23 mouse cellular contexts compared by ENCODE assay signal in genomic region chr11:98352272-98352990, GRCm38 (mm10). TPM values are rescaled to one million over a fixed set of nuclear protein-coding genes. Genes with fewer than 3 reads are reported as not detected.
DNase-seq lines count a peak whose midpoint lies in the region; ATAC-seq and TF ChIP-seq lines count a peak whose summit lies in the region.
"Had no signal": no experiment of that assay in that cellular context is flagged by ENCODE, and none has a peak within 500 bp of the region (broad histone marks: within the 10 kb centered on the region; RNA-seq: fewer than 3 reads in every experiment).

No protein-coding gene starts in this region.

- H3K9ac ChIP-seq in midbrain, embryonic 11.5 days (ENCODE audit: low read length) = no peak overlapping the region
- no peak overlapping the region for H3K9ac ChIP-seq in midbrain, embryonic 13.5 days (replicated peaks)
- H3K9ac ChIP-seq in forebrain, postnatal 0 days = no peak overlapping the region
- H3K9ac ChIP-seq in hindbrain, embryonic 14.5 days = no peak overlapping the region
- H3K9ac ChIP-seq: embryonic facial prominence, embryonic 15.5 days; heart, embryonic 15.5 days; hindbrain, embryonic 15.5 days had no signal

- no peaks in the 10 kb centered on the region for H3K9me3 ChIP-seq in midbrain, embryonic 11.5 days (ENCODE audit: control insufficient read depth, low read length)
- no peaks in the 10 kb centered on the region for H3K9me3 ChIP-seq in midbrain, embryonic 13.5 days
- no peaks in the 10 kb centered on the region for H3K9me3 ChIP-seq in forebrain, postnatal 0 days (ENCODE audit: low read length)
- H3K9me3 ChIP-seq in hindbrain, embryonic 14.5 days (ENCODE audit: control insufficient read depth, low read length) = no peaks in the 10 kb centered on the region
- H3K9me3 ChIP-seq: embryonic facial prominence, embryonic 15.5 days; forebrain, embryonic 10.5 days; heart, embryonic 15.5 days; hindbrain, embryonic 10.5 days; hindbrain, embryonic 15.5 days had no signal

- H3K27me3 ChIP-seq in midbrain, embryonic 11.5 days (ENCODE audit: control insufficient read depth, insufficient read depth, low read length) = peaks cover 48% of the 10 kb centered on the region
- peaks cover 82% of the 10 kb centered on the region for H3K27me3 ChIP-seq in midbrain, embryonic 13.5 days
- H3K27me3 ChIP-seq in forebrain, postnatal 0 days (ENCODE audit: insufficient read depth, low read length) = peaks cover 23% of the 10 kb centered on the region
- peaks cover 65% of the 10 kb centered on the region for H3K27me3 ChIP-seq in hindbrain, embryonic 14.5 days (ENCODE audit: control insufficient read depth, insufficient read depth, low read length)

- H3K4me1 ChIP-seq in midbrain, embryonic 11.5 days (ENCODE audit: control insufficient read depth, insufficient read depth, low read length) = peaks cover 16% of the 10 kb centered on the region
- peaks cover 26% of the 10 kb centered on the region for H3K4me1 ChIP-seq in midbrain, embryonic 13.5 days (replicated peaks)
- peaks cover 11% of the 10 kb centered on the region; the same call in 1 of the 2 replicates for H3K4me1 ChIP-seq in lung, adult 2 months (ENCODE audit: control insufficient read depth, insufficient read depth, low read length)
- 0 out of 2 replicates have a peak, but pooled peaks cover 5% of the 10 kb centered on the region for H3K4me1 ChIP-seq in forebrain, postnatal 0 days (ENCODE audit: insufficient read depth)
- peaks cover 10% of the 10 kb centered on the region; the same call in 1 of the 2 replicates for H3K4me1 ChIP-seq in hindbrain, embryonic 14.5 days (replicated peaks; ENCODE audit: control insufficient read depth, insufficient read depth, low read length)

- no peak for ATAC-seq in midbrain, embryonic 11.5 days (ENCODE audit: low FRiP score)
- no peak for ATAC-seq in midbrain, embryonic 13.5 days
- ATAC-seq in forebrain, postnatal 0 days = no peak
- ATAC-seq in hindbrain, embryonic 14.5 days (ENCODE audit: low FRiP score) = no peak
- ATAC-seq: forebrain, embryonic 14.5 days had no signal

- WGBS in midbrain, embryonic 11.5 days = 82% methylated on average over 18 of the region's 18 CpGs
- WGBS in midbrain, embryonic 13.5 days = 77% methylated on average over 18 of the region's 18 CpGs
- 66% methylated on average over 18 of the region's 18 CpGs for WGBS in lung, adult 2 months
- WGBS in forebrain, postnatal 0 days = 78% methylated on average over 18 of the region's 18 CpGs
- 79% methylated on average over 18 of the region's 18 CpGs for WGBS in hindbrain, embryonic 14.5 days

- TF ChIP-seq POLR2A in lung, adult 2 months (IDR thresholded peaks at IDR 0.05; ENCODE audit: borderline replicate concordance, extremely low read depth, low read depth, low read length) = no peak

- DNase-seq in midbrain, embryonic 11.5 days (ENCODE audit: low spot score, missing footprints) = peak; percentile 65
- DNase-seq in lung, adult 2 months = peak; percentile 45
- peak; percentile 72 for DNase-seq in lung, postnatal 36 days
- DNase-seq in forebrain, postnatal 0 days = no peak
- DNase-seq in urinary bladder, postnatal 10 days (ENCODE audit: low spot score) = no peak
- DNase-seq in hindbrain, embryonic 14.5 days (ENCODE audit: low spot score) = no peak
- DNase-seq: adrenal gland, adult 2 months; adrenal gland, postnatal 25 days; cerebellum, adult 2 months; gastrocnemius, postnatal 36 days; heart, adult 18-20 months had no signal

- H3K4me2 ChIP-seq in midbrain, embryonic 11.5 days = no peak overlapping the region
- no peak overlapping the region for H3K4me2 ChIP-seq in midbrain, embryonic 13.5 days (replicated peaks)
- H3K4me2 ChIP-seq in forebrain, postnatal 0 days (ENCODE audit: low read depth) = no peak overlapping the region
- no peak overlapping the region for H3K4me2 ChIP-seq in hindbrain, embryonic 14.5 days (replicated peaks)
- H3K4me2 ChIP-seq: embryonic facial prominence, embryonic 15.5 days; heart, embryonic 11.5 days; heart, embryonic 15.5 days; hindbrain, embryonic 15.5 days had no signal

- TF ChIP-seq CTCF in lung, adult 2 months (IDR thresholded peaks at IDR 0.05; ENCODE audit: insufficient read depth, low read length) = no peak
- no peak for TF ChIP-seq CTCF in forebrain, postnatal 0 days (IDR thresholded peaks at IDR 0.05; ENCODE audit: low read depth)

- no peak overlapping the region for H3K27ac ChIP-seq in midbrain, embryonic 11.5 days (ENCODE audit: low read depth, low read length)
- no peak overlapping the region for H3K27ac ChIP-seq in midbrain, embryonic 13.5 days
- no peak overlapping the region for H3K27ac ChIP-seq in forebrain, postnatal 0 days (ENCODE audit: low read depth, low read length)
- no peak overlapping the region for H3K27ac ChIP-seq in hindbrain, embryonic 14.5 days
- H3K27ac ChIP-seq: embryonic facial prominence, embryonic 15.5 days; forebrain, embryonic 10.5 days; heart, embryonic 15.5 days; hindbrain, embryonic 10.5 days; hindbrain, embryonic 15.5 days had no signal

- no peaks in the 10 kb centered on the region for H3K36me3 ChIP-seq in midbrain, embryonic 11.5 days (ENCODE audit: control insufficient read depth, insufficient read depth, low read length)
- H3K36me3 ChIP-seq in midbrain, embryonic 13.5 days = no peaks in the 10 kb centered on the region
- no peaks in the 10 kb centered on the region for H3K36me3 ChIP-seq in forebrain, postnatal 0 days (ENCODE audit: insufficient read depth)
- H3K36me3 ChIP-seq in hindbrain, embryonic 14.5 days (replicated peaks; ENCODE audit: control insufficient read depth, insufficient read depth) = no peaks in the 10 kb centered on the region
- H3K36me3 ChIP-seq: embryonic facial prominence, embryonic 15.5 days; forebrain, embryonic 10.5 days; heart, embryonic 15.5 days; hindbrain, embryonic 10.5 days; hindbrain, embryonic 15.5 days had no signal

- H3K4me3 ChIP-seq in midbrain, embryonic 11.5 days (ENCODE audit: low read depth, low read length) = no peak overlapping the region
- no peak overlapping the region for H3K4me3 ChIP-seq in midbrain, embryonic 13.5 days (replicated peaks)
- no peak overlapping the region for H3K4me3 ChIP-seq in lung, adult 2 months (replicated peaks; ENCODE audit: extremely low read depth, low read depth, low read length)
- H3K4me3 ChIP-seq in forebrain, postnatal 0 days (ENCODE audit: low read depth, low read length) = no peak overlapping the region
- H3K4me3 ChIP-seq in hindbrain, embryonic 14.5 days (replicated peaks; ENCODE audit: low read length) = no peak overlapping the region
- H3K4me3 ChIP-seq: embryonic facial prominence, embryonic 15.5 days; erythroblast, embryonic 14.5 days; forebrain, embryonic 10.5 days; heart, embryonic 15.5 days; hindbrain, embryonic 10.5 days; hindbrain, embryonic 15.5 days had no signal

RNA-seq across cellular contexts. Expression of gene Ppp1r1b, which starts 4.2 kb away (rescaled TPM):
- 0.78 and 0.91 TPM in 2 replicates for polyA plus RNA-seq in midbrain, embryonic 11.5 days (2014; fragmentation: Nextera tagmentation; extraction: Ambion mirVana)
- 0.73 and 1.9 TPM in 2 replicates for polyA plus RNA-seq in midbrain, embryonic 13.5 days (2015; fragmentation: Nextera tagmentation; extraction: Ambion mirVana)
- 20.0 and 22.1 TPM in 2 replicates for polyA plus RNA-seq in lung, adult 2 months (2012; rRNA removed)
- total RNA-seq in forebrain, postnatal 0 days (2014; rRNA removed) = 19.4 and 32.5 TPM in 2 replicates
- polyA plus RNA-seq in forebrain, postnatal 0 days (2015; fragmentation: Nextera tagmentation; extraction: Ambion mirVana) = 91.4 and 121 TPM in 2 replicates
- polyA plus RNA-seq in hindbrain, embryonic 14.5 days (2014; fragmentation: Nextera tagmentation; extraction: Ambion mirVana) = 3.0 and 3.3 TPM in 2 replicates
- total RNA-seq: gastrocnemius, postnatal 36 days had no signal

RNA-seq across cellular contexts. Expression of gene Stard3, which starts 5.7 kb away (rescaled TPM):
- polyA plus RNA-seq in midbrain, embryonic 11.5 days (2014; fragmentation: Nextera tagmentation; extraction: Ambion mirVana) = 39.7 and 41.5 TPM in 2 replicates
- polyA plus RNA-seq in midbrain, embryonic 13.5 days (2015; fragmentation: Nextera tagmentation; extraction: Ambion mirVana) = 44.5 and 46.9 TPM in 2 replicates
- 131 and 143 TPM in 2 replicates for polyA plus RNA-seq in lung, adult 2 months (2012; rRNA removed)
- total RNA-seq in forebrain, postnatal 0 days (2014; rRNA removed) = 36.2 and 39.4 TPM in 2 replicates
- polyA plus RNA-seq in forebrain, postnatal 0 days (2015; fragmentation: Nextera tagmentation; extraction: Ambion mirVana) = 31.6 and 32.2 TPM in 2 replicates
- polyA plus RNA-seq in hindbrain, embryonic 14.5 days (2014; fragmentation: Nextera tagmentation; extraction: Ambion mirVana) = 33.9 and 36.8 TPM in 2 replicates

RNA-seq across cellular contexts. Expression of gene Neurod2, which starts 23.0 kb away (rescaled TPM):
- 0.15 and 0.17 TPM in 2 replicates for polyA plus RNA-seq in midbrain, embryonic 11.5 days (2014; fragmentation: Nextera tagmentation; extraction: Ambion mirVana)
- polyA plus RNA-seq in midbrain, embryonic 13.5 days (2015; fragmentation: Nextera tagmentation; extraction: Ambion mirVana) = 6.7 and 9.3 TPM in 2 replicates
- polyA plus RNA-seq in lung, adult 2 months (2012; rRNA removed) = not detected in 2 replicates
- 133 and 140 TPM in 2 replicates for total RNA-seq in forebrain, postnatal 0 days (2014; rRNA removed)
- polyA plus RNA-seq in forebrain, postnatal 0 days (2015; fragmentation: Nextera tagmentation; extraction: Ambion mirVana) = 74.9 and 77.3 TPM in 2 replicates
- polyA plus RNA-seq in hindbrain, embryonic 14.5 days (2014; fragmentation: Nextera tagmentation; extraction: Ambion mirVana) = 21.7 and 25.5 TPM in 2 replicates
- total RNA-seq: adrenal gland, adult 2 months; adrenal gland, postnatal 25 days; ES-E14; gastrocnemius, adult 8-10 months; gastrocnemius, postnatal 36 days; heart, adult 18-20 months; heart, postnatal 25 days had no signal
- polyA plus RNA-seq: adrenal gland, adult 2 months; erythroblast, embryonic 14.5 days; heart, embryonic 15.5 days had no signal

RNA-seq across cellular contexts. Expression of gene Tcap, which starts 31.2 kb away (rescaled TPM):
- polyA plus RNA-seq in midbrain, embryonic 11.5 days (2014; fragmentation: Nextera tagmentation; extraction: Ambion mirVana) = not detected in 2 replicates
- polyA plus RNA-seq in midbrain, embryonic 13.5 days (2015; fragmentation: Nextera tagmentation; extraction: Ambion mirVana) = 0.23 and 0.28 TPM in 2 replicates
- 73.7 and 136 TPM in 2 replicates for polyA plus RNA-seq in lung, adult 2 months (2012; rRNA removed)
- 0.23 TPM in 1 of 2 replicates, not detected in the other for total RNA-seq in forebrain, postnatal 0 days (2014; rRNA removed)
- not detected in 2 replicates for polyA plus RNA-seq in forebrain, postnatal 0 days (2015; fragmentation: Nextera tagmentation; extraction: Ambion mirVana)
- not detected in 2 replicates for polyA plus RNA-seq in hindbrain, embryonic 14.5 days (2014; fragmentation: Nextera tagmentation; extraction: Ambion mirVana)
- polyA plus RNA-seq: erythroblast, embryonic 14.5 days; forebrain, embryonic 14.5 days; hindbrain, embryonic 15.5 days had no signal

RNA-seq across cellular contexts. Expression of gene Pnmt, which starts 33.8 kb away (rescaled TPM):
- polyA plus RNA-seq in midbrain, embryonic 11.5 days (2014; fragmentation: Nextera tagmentation; extraction: Ambion mirVana) = not detected in 2 replicates
- polyA plus RNA-seq in midbrain, embryonic 13.5 days (2015; fragmentation: Nextera tagmentation; extraction: Ambion mirVana) = 0.23 TPM in 1 of 2 replicates, not detected in the other
- polyA plus RNA-seq in lung, adult 2 months (2012; rRNA removed) = 2.0 and 3.5 TPM in 2 replicates
- total RNA-seq in forebrain, postnatal 0 days (2014; rRNA removed) = 1.0 and 1.8 TPM in 2 replicates
- polyA plus RNA-seq in forebrain, postnatal 0 days (2015; fragmentation: Nextera tagmentation; extraction: Ambion mirVana) = 1.7 and 3.5 TPM in 2 replicates
- polyA plus RNA-seq in hindbrain, embryonic 14.5 days (2014; fragmentation: Nextera tagmentation; extraction: Ambion mirVana) = 3.0 and 3.4 TPM in 2 replicates
- polyA plus RNA-seq: erythroblast, embryonic 14.5 days; forebrain, embryonic 10.5 days had no signal

Comparison
In these comparisons a context has a peak if more than half of its experiments do, and no peak if none do; other contexts are left out.
1. DNase-seq: peak in midbrain, embryonic 11.5 days (single experiment), lung, adult 2 months (single experiment) and lung, postnatal 36 days (single experiment); none in forebrain, postnatal 0 days (single experiment), urinary bladder, postnatal 10 days (single experiment) and hindbrain, embryonic 14.5 days (single experiment).